Mouse (Mus musculus) myocyte (in vitro differentiated cells): ENCODE results near the gene Ano3. TPM values are rescaled to one million over a fixed set of nuclear protein-coding genes. Genes with fewer than 3 reads are reported as not detected.

Experiments
- H3K27me3 ChIP-seq: one replicate; pipeline ENCODE4 v1.6.1; 2011; ENCODE audit not compliant: control insufficient read depth, insufficient read depth, insufficient read length
- H3K36me3 ChIP-seq: one replicate; pipeline ENCODE4 v1.6.1; 2011; ENCODE audit not compliant: control insufficient read depth, insufficient read depth
- H3K4me2 ChIP-seq: one replicate; pipeline ENCODE4 v1.6.1; 2011; ENCODE audit warnings: low read depth, control low read depth
- H3K4me3 ChIP-seq: one replicate; pipeline ENCODE4 v1.5.1; 2011; ENCODE audit warnings: mild to moderate bottlenecking, control low read depth, moderate library complexity
- H3K79me2 ChIP-seq: one replicate; pipeline ENCODE4 v1.6.1; 2011; ENCODE audit not compliant: control insufficient read depth, insufficient read depth
- H3ac ChIP-seq: one replicate; pipeline ENCODE4 v1.6.1; 2011; ENCODE audit not compliant: control insufficient read depth, insufficient read length
- CEBPB ChIP-seq: IDR thresholded peaks from 2 replicates; pipeline ENCODE4 v1.6.1; 2011; ENCODE audit warnings: mild to moderate bottlenecking, moderate library complexity; ENCODE audit not compliant: poor library complexity, insufficient read depth, severe bottlenecking
- E2F4 ChIP-seq: IDR thresholded peaks from one replicate; pipeline ENCODE4 v1.6.1; 2011; ENCODE audit warnings: mild to moderate bottlenecking, control low read depth, moderate library complexity; ENCODE audit not compliant: insufficient read depth
- MAX ChIP-seq: IDR thresholded peaks from one replicate; pipeline ENCODE4 v1.6.1; 2011; ENCODE audit warnings: low read depth, mild to moderate bottlenecking, control low read depth
- MYOD1 ChIP-seq, 3 experiments: IDR thresholded peaks; one replicate each; pipeline ENCODE4 v1.6.1; 2011; ENCODE audit warnings: control low read depth in 2 of 3, low read depth in 2 of 3, mild to moderate bottlenecking in 2 of 3, moderate library complexity in 1 of 3; ENCODE audit not compliant: insufficient read length in 2 of 3, control insufficient read depth in 1 of 3
- MYOG ChIP-seq, 3 experiments: IDR thresholded peaks; one replicate each; pipeline ENCODE4 v1.6.1; 2011; ENCODE audit warnings: control low read depth in 2 of 3, low read depth in 2 of 3, mild to moderate bottlenecking in 2 of 3; ENCODE audit not compliant: insufficient read length in 2 of 3, control insufficient read depth in 1 of 3, insufficient read depth in 1 of 3
- POLR2A ChIP-seq: IDR thresholded peaks from one replicate; pipeline ENCODE4 v1.6.1; 2011; ENCODE audit warnings: low read depth, mild to moderate bottlenecking, control low read depth, moderate library complexity; ENCODE audit not compliant: insufficient read length
- POLR2AphosphoS2 ChIP-seq: IDR thresholded peaks from one replicate; pipeline ENCODE4 v1.6.1; 2011; ENCODE audit warnings: low read depth, control low read depth; ENCODE audit not compliant: insufficient read length
- REST ChIP-seq: IDR thresholded peaks from one replicate; pipeline ENCODE4 v1.6.1; 2011; ENCODE audit warnings: mild to moderate bottlenecking, control low read depth, moderate library complexity; ENCODE audit not compliant: insufficient read depth, insufficient read length
- SRF ChIP-seq: IDR thresholded peaks from one replicate; pipeline ENCODE4 v1.6.1; 2011; ENCODE audit warnings: low read depth; ENCODE audit not compliant: control insufficient read depth, insufficient read length
- TCF12 ChIP-seq: IDR thresholded peaks from one replicate; pipeline ENCODE4 v1.6.1; 2011; ENCODE audit warnings: mild to moderate bottlenecking, control low read depth; ENCODE audit not compliant: poor library complexity, insufficient read depth, severe bottlenecking
- TCF3 ChIP-seq: IDR thresholded peaks from one replicate; pipeline ENCODE4 v1.6.1; 2011; ENCODE audit warnings: low read depth, control low read depth; ENCODE audit not compliant: insufficient read length
- USF1 ChIP-seq: IDR thresholded peaks from one replicate; pipeline ENCODE4 v1.6.1; 2011; ENCODE audit warnings: low read depth, mild to moderate bottlenecking, control low read depth, moderate library complexity
- polyA plus RNA-seq: library from polyadenylated mRNA; unstranded; fragments of >200 nt; fragmentation: generic; extraction: Trizol; gene quantifications from one replicate; pipeline ENCODE4 v1.2.1, GENCODE M21; 2012; ENCODE audit warnings: missing spikeins

Gene Ano3
- polyA plus RNA-seq, 1 experiment, result 0.05 TPM

DNA sequence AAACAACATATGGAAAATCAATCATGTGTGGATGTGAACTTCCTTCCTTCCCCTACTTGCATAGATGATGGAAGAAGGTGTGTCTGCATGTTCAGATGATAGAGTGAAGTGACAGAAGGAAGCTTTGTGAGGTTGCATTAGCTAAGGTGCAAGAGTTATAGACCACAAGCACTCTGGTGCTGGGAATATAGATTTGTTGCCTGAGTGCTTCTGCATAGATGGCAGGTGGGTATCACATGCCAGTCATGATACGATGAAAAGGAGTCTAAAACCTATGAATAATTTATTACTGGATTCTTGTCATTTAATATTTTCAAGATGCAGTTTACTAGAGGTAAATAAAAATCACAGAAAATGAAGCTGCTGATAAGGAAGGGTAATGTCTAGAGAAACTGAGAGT lies 210.9 kb downstream of the Ano3 start:
- H3K4me2 ChIP-seq, result no peak overlapping the region
- H3K36me3 ChIP-seq, result no peaks in the 10 kb centered on the region
- TF ChIP-seq USF1 (no peak), POLR2A (no peak), TCF3 (no peak), MYOG (IDR thresholded peaks at IDR 0.05; ENCODE audit: control insufficient read depth in 1 of 3, insufficient read depth in 1 of 3, insufficient read length in 2 of 3, low read depth in 2 of 3) (no peak), E2F4 (no peak), SRF (no peak), MYOD1 (IDR thresholded peaks at IDR 0.05; ENCODE audit: control insufficient read depth in 1 of 3, insufficient read length in 2 of 3, low read depth in 2 of 3) (no peak), CEBPB (no peak), MAX (no peak), REST (no peak), TCF12 (no peak), POLR2AphosphoS2 (no peak)
- H3K79me2 ChIP-seq, result no peaks in the 10 kb centered on the region
- no peak overlapping the region for H3ac ChIP-seq
- H3K4me3 ChIP-seq, result no peak overlapping the region
- no peaks in the 10 kb centered on the region for H3K27me3 ChIP-seq

DNA sequence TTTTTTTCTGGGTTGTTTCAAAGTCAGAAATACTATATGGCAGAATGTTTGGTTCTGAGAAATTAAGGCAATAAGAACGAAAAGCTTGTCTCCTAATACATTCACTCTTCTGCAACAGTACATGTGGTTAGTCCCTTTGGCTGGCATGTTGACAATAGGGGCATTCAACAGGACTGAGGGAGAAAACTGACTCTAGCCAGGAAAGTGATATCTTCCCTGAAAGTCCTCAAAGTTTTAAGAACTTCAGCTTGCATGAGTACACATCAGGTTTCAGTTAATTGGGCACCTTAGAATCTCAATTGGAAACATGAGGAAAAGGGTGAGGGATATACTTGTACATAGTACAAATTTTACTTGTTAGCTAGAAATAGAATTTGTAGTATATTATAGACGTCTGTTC lies 212.7 kb downstream of the Ano3 start:
- no peak for TF ChIP-seq TCF3
- TF ChIP-seq POLR2AphosphoS2, result no peak
- no peak for TF ChIP-seq MYOD1 (IDR thresholded peaks at IDR 0.05; ENCODE audit: control insufficient read depth in 1 of 3, insufficient read length in 2 of 3, low read depth in 2 of 3)
- TF ChIP-seq TCF12, result no peak
- no peak for TF ChIP-seq REST
- TF ChIP-seq MYOG (IDR thresholded peaks at IDR 0.05; ENCODE audit: control insufficient read depth in 1 of 3, insufficient read depth in 1 of 3, insufficient read length in 2 of 3, low read depth in 2 of 3), result no peak
- Histone ChIP-seq H3ac (no peak overlapping the region), H3K27me3 (no peaks in the 10 kb centered on the region), H3K79me2 (no peaks in the 10 kb centered on the region), H3K36me3 (no peaks in the 10 kb centered on the region), H3K4me2 (no peak overlapping the region), H3K4me3 (no peak overlapping the region)

DNA sequence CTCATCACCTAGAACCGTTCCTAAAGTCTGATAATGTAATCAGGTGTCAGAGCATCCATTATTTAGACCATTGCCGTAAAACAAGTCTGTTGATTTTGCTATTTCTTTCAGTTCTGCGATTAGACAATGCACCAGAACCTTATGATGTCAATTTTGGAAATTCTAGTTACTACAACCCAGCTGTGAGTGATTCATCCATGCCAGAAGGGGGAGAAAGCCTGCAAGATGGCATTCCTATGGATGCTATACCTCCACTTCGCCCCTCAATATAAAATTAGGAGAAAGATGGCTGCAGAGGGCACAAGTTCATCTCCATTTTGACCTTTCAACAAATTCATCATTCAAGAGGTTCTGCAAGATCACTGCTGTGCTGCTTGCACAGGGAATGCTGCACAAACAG lies 213.5 kb downstream of the Ano3 start:
- H3ac ChIP-seq, result no peak overlapping the region
- no peak overlapping the region for H3K4me3 ChIP-seq
- no peak overlapping the region for H3K4me2 ChIP-seq
- TF ChIP-seq MYOG (IDR thresholded peaks at IDR 0.05; ENCODE audit: control insufficient read depth in 1 of 3, insufficient read depth in 1 of 3, insufficient read length in 2 of 3, low read depth in 2 of 3) (no peak), CEBPB (no peak), TCF12 (no peak), MYOD1 (IDR thresholded peaks at IDR 0.05; ENCODE audit: control insufficient read depth in 1 of 3, insufficient read length in 2 of 3, low read depth in 2 of 3) (no peak)
- no peaks in the 10 kb centered on the region for H3K27me3 ChIP-seq
- no peaks in the 10 kb centered on the region for H3K79me2 ChIP-seq
- H3K36me3 ChIP-seq, result no peaks in the 10 kb centered on the region

DNA sequence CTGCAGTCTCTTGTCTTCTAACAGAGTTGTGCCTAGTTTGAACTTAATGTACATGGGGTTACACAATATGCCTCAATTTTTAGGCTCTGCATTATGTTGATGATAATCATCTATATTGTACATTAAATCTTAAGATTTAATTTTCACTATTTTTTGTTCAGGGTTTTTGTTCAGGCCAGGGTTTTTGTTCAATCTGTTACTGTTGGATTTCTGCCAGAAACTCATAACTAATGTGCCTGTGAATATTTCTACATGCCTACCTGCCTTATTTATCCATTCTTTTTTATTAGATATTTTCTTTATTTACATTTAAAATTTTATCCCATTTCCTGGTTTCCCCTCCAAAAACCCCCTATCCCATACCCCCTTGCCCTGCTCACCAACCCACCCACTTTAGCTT lies 224.6 kb downstream of the Ano3 start:
- TF ChIP-seq MYOD1 (IDR thresholded peaks at IDR 0.05; ENCODE audit: control insufficient read depth in 1 of 3, insufficient read length in 2 of 3, low read depth in 2 of 3), result no peak
- no peak for TF ChIP-seq TCF3
- TF ChIP-seq CEBPB, result no peak
- no peak for TF ChIP-seq TCF12
- TF ChIP-seq SRF, result no peak
- no peak for TF ChIP-seq POLR2A
- no peak for TF ChIP-seq USF1
- no peak for TF ChIP-seq POLR2AphosphoS2
- TF ChIP-seq REST, result no peak
- no peak for TF ChIP-seq MYOG (IDR thresholded peaks at IDR 0.05; ENCODE audit: control insufficient read depth in 1 of 3, insufficient read depth in 1 of 3, insufficient read length in 2 of 3, low read depth in 2 of 3)
- no peak for TF ChIP-seq MAX
- no peak for TF ChIP-seq E2F4
- no peak overlapping the region for H3K4me2 ChIP-seq
- H3K79me2 ChIP-seq, result no peaks in the 10 kb centered on the region
- H3K36me3 ChIP-seq, result no peaks in the 10 kb centered on the region
- no peaks in the 10 kb centered on the region for H3K27me3 ChIP-seq
- H3K4me3 ChIP-seq, result no peak overlapping the region
- no peak overlapping the region for H3ac ChIP-seq

DNA sequence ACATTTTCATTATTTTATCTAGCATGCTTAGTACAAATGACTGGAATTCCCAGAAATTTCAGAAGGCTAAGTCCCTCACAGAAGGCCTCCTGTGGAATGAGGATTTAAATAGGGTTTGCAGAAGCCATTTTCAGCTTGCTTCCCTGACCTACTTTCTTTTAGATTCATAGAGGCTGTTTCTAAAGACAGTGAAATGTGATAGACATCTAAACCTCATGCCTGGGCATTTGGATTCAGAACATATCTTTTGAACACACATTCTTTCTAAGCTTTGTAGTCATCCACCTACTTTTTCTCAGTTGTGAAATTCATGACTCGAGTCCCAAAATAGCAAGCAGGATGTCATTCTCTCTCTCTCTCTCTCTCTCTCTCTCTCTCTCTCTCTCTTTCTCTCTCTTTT lies 228.5 kb downstream of the Ano3 start:
- H3K4me2 ChIP-seq, result no peak overlapping the region
- H3K27me3 ChIP-seq, result no peaks in the 10 kb centered on the region
- H3K79me2 ChIP-seq, result no peaks in the 10 kb centered on the region
- H3ac ChIP-seq, result no peak overlapping the region
- no peak overlapping the region for H3K4me3 ChIP-seq
- TF ChIP-seq POLR2A, result no peak
- no peak for TF ChIP-seq SRF
- no peak for TF ChIP-seq REST
- no peak for TF ChIP-seq MYOG (IDR thresholded peaks at IDR 0.05; ENCODE audit: control insufficient read depth in 1 of 3, insufficient read depth in 1 of 3, insufficient read length in 2 of 3, low read depth in 2 of 3)
- TF ChIP-seq MYOD1 (IDR thresholded peaks at IDR 0.05; ENCODE audit: control insufficient read depth in 1 of 3, insufficient read length in 2 of 3, low read depth in 2 of 3), result no peak
- no peak for TF ChIP-seq TCF3
- no peak for TF ChIP-seq E2F4
- TF ChIP-seq MAX, result no peak
- no peak for TF ChIP-seq CEBPB
- no peak for TF ChIP-seq USF1
- no peak for TF ChIP-seq POLR2AphosphoS2
- no peak for TF ChIP-seq TCF12
- no peaks in the 10 kb centered on the region for H3K36me3 ChIP-seq
